Mouse (Mus musculus): Measurements from ENCODE around the gene Zfp97. TPM values are rescaled to one million over a fixed set of nuclear protein-coding genes. Genes with fewer than 3 reads are reported as not detected.
A peak's percentile ranks its signal among the peaks of the same experiment; 100 is the strongest.
"Not testable (repeated sequence)": the region's sequence is repeated elsewhere in the genome, so short reads cannot be mapped to it uniquely, and the experiment has no call there.

The Zfp97 gene
- 5.4 and 14.4 TPM in 2 replicates for total RNA-seq (2017)

DNA sequence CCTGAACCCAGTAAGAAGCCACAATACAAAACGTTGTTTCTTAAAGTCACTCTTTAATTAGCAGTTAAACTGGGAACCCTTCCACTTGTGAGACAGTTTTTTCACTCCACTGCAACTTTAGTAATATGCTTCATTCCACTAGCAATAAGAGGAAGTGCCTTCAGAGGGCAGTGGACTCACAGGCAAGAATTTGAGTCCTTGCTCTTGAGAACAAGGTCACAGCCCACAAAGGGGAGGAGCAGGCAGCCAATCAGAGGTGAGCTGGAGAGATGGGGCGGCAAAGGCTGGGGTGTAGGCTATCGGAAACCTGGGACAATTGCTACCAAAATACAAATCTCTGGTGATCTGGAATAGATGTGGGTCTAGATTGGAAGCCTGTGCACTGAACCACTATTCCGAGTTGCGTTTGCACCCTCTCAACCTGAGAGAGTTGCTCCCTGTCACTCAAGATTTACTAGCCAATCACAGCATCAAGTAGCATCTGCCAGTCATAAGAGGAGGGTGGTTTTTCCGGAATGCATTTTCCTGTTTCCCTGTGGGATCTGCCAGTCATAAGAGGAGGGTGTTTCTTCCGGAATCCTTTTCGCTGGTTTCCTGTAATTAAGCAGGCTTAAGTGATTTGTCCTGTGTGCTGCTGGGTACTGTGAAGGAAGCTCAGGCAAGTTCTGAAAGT lies at the start of gene Zfp97:
Zfp97 (plus strand) TSS at position 586 of the 673 bp plus-strand sequence.
- ATAC-seq (replicated peaks in 1 of 2; ENCODE audit: insufficient read depth in 1 of 2, low FRiP score in 2 of 2, low TSS enrichment in 1 of 2, low read depth in 1 of 2, poor library complexity in 2 of 2, severe bottlenecking in 2 of 2) = peak; percentile 100

DNA sequence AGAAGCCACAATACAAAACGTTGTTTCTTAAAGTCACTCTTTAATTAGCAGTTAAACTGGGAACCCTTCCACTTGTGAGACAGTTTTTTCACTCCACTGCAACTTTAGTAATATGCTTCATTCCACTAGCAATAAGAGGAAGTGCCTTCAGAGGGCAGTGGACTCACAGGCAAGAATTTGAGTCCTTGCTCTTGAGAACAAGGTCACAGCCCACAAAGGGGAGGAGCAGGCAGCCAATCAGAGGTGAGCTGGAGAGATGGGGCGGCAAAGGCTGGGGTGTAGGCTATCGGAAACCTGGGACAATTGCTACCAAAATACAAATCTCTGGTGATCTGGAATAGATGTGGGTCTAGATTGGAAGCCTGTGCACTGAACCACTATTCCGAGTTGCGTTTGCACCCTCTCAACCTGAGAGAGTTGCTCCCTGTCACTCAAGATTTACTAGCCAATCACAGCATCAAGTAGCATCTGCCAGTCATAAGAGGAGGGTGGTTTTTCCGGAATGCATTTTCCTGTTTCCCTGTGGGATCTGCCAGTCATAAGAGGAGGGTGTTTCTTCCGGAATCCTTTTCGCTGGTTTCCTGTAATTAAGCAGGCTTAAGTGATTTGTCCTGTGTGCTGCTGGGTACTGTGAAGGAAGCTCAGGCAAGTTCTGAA lies 57.7 kb downstream of the Zfp97 start:
- ATAC-seq (replicated peaks in 1 of 2; ENCODE audit: insufficient read depth in 1 of 2, low FRiP score in 2 of 2, low TSS enrichment in 1 of 2, low read depth in 1 of 2, poor library complexity in 2 of 2, severe bottlenecking in 2 of 2) = peak; percentile 100

DNA sequence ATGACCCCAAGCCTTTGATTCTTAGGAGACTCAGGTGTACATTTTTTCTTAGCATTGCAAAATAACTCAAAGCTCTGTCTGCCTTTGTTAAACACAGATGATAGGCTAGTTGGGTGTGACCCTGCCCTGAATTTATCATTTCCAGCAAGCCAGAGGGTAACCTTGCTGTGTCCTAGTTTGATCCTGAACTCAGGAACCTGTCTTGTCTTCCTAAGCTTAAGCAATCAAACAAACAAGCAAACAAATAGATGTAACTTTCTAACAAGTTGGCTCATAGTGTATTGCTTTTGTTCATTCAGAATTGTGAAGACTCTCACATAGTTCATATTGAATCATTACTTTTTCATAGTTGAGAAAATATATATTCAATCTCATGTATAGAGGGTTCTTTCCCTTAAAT lies 73.5 kb downstream of the Zfp97 start:
- ATAC-seq (replicated peaks in 1 of 2; ENCODE audit: insufficient read depth in 1 of 2, low FRiP score in 2 of 2, low TSS enrichment in 1 of 2, low read depth in 1 of 2, poor library complexity in 2 of 2, severe bottlenecking in 2 of 2) = not testable (repeated sequence)

DNA sequence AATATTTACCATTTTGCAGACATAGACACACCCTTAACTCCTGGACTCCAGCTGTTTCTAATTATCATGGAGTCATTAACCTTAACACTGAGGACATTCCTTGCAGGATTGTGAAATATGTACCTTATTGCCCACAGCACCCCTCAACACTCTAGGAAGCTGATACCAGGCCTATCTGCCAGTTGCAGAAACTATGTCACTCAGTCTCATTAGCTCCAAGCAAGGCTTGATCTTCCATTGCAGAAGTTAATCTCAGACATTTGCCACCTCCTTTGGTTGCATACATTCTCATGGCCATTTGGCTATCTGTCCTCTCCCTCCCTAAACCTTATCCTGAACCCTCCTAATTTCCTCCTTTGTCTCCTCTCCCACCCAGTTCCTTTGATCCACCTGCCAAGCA lies 74.0 kb downstream of the Zfp97 start:
- no peak for ATAC-seq (replicated peaks in 1 of 2; ENCODE audit: insufficient read depth in 1 of 2, low FRiP score in 2 of 2, low TSS enrichment in 1 of 2, low read depth in 1 of 2, poor library complexity in 2 of 2, severe bottlenecking in 2 of 2)

DNA sequence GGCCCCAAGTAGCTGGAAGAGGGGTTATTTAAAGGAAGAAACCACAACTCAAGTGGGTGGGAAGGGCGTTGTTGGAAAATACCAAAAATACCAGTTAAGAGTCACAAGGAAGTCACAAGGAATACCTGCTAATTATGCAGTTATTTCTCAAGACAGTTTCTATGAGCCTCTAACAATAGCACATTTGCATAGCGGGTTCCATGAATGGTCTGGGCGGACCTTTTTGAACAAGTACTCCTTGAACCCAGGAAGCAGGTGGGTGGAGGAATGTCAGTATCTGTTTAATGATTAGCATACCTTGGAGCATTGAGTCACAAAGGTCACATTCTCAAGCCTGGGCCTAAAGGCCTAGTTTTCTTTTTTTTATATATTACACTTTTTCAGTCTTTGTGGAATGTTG lies 74.9 kb downstream of the Zfp97 start:
- not testable (repeated sequence) for ATAC-seq (replicated peaks in 1 of 2; ENCODE audit: insufficient read depth in 1 of 2, low FRiP score in 2 of 2, low TSS enrichment in 1 of 2, low read depth in 1 of 2, poor library complexity in 2 of 2, severe bottlenecking in 2 of 2)

Other genes with a start within 250 kb of the Zfp97 start
- gene Zfp960, start 57.3 kb upstream of the Zfp97 start, total RNA-seq (2017) = 1.5 and 2.1 TPM in 2 replicates